Mouse (Mus musculus): ENCODE results near the gene Lgi4.

Lgi4 gene

GRCm38 (mm10) chr7:31074713-31075069 lies 15.5 kb downstream of the Lgi4 start:
- DNase-seq (ENCODE audit: inconsistent age in 2 of 2, low spot score in 1 of 2): no peak

GRCm38 (mm10) chr7:31076492-31076891 lies 17.4 kb downstream of the Lgi4 start, which contains the start of gene Fxyd3:
Fxyd3 (minus strand) TSS chr7:31076704.
- DNase-seq (ENCODE audit: inconsistent age in 2 of 2, low spot score in 1 of 2): no peak

- no peak for DNase-seq (ENCODE audit: inconsistent age in 2 of 2, low spot score in 1 of 2)
Observed at GRCm38 (mm10) chr7:31077470-31077869, 18.3 kb downstream of the Lgi4 start.

- DNase-seq (ENCODE audit: inconsistent age in 2 of 2, low spot score in 1 of 2): peak in 1 of 2 experiments; percentile 76
Observed at GRCm38 (mm10) chr7:31077885-31078445, 18.8 kb downstream of the Lgi4 start.

GRCm38 (mm10) chr7:31079670-31080069 lies 20.5 kb downstream of the Lgi4 start:
- no peak for DNase-seq (ENCODE audit: inconsistent age in 2 of 2, low spot score in 1 of 2)

GRCm38 (mm10) chr7:31080611-31081010 lies 21.5 kb downstream of the Lgi4 start:
- no peak for DNase-seq (ENCODE audit: inconsistent age in 2 of 2, low spot score in 1 of 2)

- no peak for DNase-seq (ENCODE audit: inconsistent age in 2 of 2, low spot score in 1 of 2)
Observed at GRCm38 (mm10) chr7:31081106-31081505, 22.0 kb downstream of the Lgi4 start.

- no peak for DNase-seq (ENCODE audit: inconsistent age in 2 of 2, low spot score in 1 of 2)
Observed at GRCm38 (mm10) chr7:31082106-31082505, 23.0 kb downstream of the Lgi4 start.

- DNase-seq (ENCODE audit: inconsistent age in 2 of 2, low spot score in 1 of 2): peak in 1 of 2 experiments; percentile 66
Observed at GRCm38 (mm10) chr7:31082831-31083588, 23.9 kb downstream of the Lgi4 start.

GRCm38 (mm10) chr7:31084140-31084539 lies 25.0 kb downstream of the Lgi4 start:
- no peak for DNase-seq (ENCODE audit: inconsistent age in 2 of 2, low spot score in 1 of 2)

GRCm38 (mm10) chr7:31085171-31085570 lies 26.0 kb downstream of the Lgi4 start:
- DNase-seq (ENCODE audit: inconsistent age in 2 of 2, low spot score in 1 of 2): peak in 1 of 2 experiments; percentile 69

GRCm38 (mm10) chr7:31086175-31086755 lies 27.1 kb downstream of the Lgi4 start:
- no peak for DNase-seq (ENCODE audit: inconsistent age in 2 of 2, low spot score in 1 of 2)

GRCm38 (mm10) chr7:31087262-31087661 lies 28.1 kb downstream of the Lgi4 start:
- DNase-seq (ENCODE audit: inconsistent age in 2 of 2, low spot score in 1 of 2): no peak

- DNase-seq (ENCODE audit: inconsistent age in 2 of 2, low spot score in 1 of 2): peak in 1 of 2 experiments; percentile 60
Observed at GRCm38 (mm10) chr7:31088206-31088605, 29.1 kb downstream of the Lgi4 start.

GRCm38 (mm10) chr7:31089721-31090120 lies 30.6 kb downstream of the Lgi4 start:
- DNase-seq (ENCODE audit: inconsistent age in 2 of 2, low spot score in 1 of 2): no peak

GRCm38 (mm10) chr7:31094774-31095501 lies 35.8 kb downstream of the Lgi4 start:
- DNase-seq (ENCODE audit: inconsistent age in 2 of 2, low spot score in 1 of 2): no peak

GRCm38 (mm10) chr7:31096892-31097564 lies 37.9 kb downstream of the Lgi4 start:
- no peak for DNase-seq (ENCODE audit: inconsistent age in 2 of 2, low spot score in 1 of 2)

- DNase-seq (ENCODE audit: inconsistent age in 2 of 2, low spot score in 1 of 2): peak; percentile 90 to 96
Observed at GRCm38 (mm10) chr7:31097583-31098248, 38.6 kb downstream of the Lgi4 start.

- peak; percentile 82 to 88 for DNase-seq (ENCODE audit: inconsistent age in 2 of 2, low spot score in 1 of 2)
Observed at GRCm38 (mm10) chr7:31098697-31099611, 39.8 kb downstream of the Lgi4 start.
